Mouse (Mus musculus): Measurements from ENCODE around the gene Osm.

The Osm gene

DNA sequence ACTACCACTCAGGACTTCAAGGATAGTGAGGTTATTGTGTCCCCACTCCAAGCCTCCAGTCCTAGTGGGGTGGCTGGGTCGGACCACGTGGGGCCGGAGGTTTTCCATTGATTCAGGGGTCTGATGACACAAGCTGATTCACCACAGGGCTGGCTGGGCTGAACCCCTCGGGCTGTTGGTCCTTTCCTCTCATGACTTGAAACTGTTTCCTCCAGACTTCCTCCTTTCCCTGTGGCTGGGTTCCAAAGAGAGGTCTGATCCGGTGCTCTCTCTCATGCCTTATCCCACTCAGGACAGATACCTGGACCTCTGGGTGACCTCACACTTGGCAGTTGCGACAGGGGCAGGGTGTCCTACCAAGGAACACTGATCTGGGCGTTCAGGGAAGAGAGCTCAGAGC, 3.9 kb downstream of the Osm start:
- DNase-seq: no peak

DNA sequence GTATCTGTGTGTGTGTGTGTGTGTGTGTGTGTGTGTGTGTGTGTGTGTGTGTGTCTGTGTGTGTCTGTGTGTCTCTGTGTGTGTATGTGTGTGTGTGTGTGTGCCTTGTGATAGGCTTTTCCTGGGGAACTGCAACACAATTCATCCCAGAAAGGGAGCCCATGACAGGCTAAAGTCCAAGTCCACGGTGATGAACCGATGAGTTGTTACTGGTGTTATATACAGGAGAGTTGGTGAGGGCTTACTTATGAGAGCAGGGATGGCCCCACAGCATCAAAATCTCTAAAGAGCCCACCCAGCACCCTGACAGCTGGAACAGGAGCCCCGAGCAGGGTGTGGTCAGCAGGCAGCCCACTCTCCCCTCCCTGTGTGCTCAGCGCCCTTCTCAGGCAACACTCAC, 5.0 kb downstream of the Osm start:
- no peak for DNase-seq

- DNase-seq: no peak
Measured at GRCm38 (mm10) chr11:4246126-4246525, 9.9 kb downstream of the Osm start.

- DNase-seq: no peak
Measured at GRCm38 (mm10) chr11:4246623-4247022, 10.4 kb downstream of the Osm start.

- no peak for DNase-seq
Measured at GRCm38 (mm10) chr11:4247201-4247959, 11.2 kb downstream of the Osm start.

GRCm38 (mm10) chr11:4249151-4249550, 12.9 kb downstream of the Osm start:
- DNase-seq: no peak

DNA sequence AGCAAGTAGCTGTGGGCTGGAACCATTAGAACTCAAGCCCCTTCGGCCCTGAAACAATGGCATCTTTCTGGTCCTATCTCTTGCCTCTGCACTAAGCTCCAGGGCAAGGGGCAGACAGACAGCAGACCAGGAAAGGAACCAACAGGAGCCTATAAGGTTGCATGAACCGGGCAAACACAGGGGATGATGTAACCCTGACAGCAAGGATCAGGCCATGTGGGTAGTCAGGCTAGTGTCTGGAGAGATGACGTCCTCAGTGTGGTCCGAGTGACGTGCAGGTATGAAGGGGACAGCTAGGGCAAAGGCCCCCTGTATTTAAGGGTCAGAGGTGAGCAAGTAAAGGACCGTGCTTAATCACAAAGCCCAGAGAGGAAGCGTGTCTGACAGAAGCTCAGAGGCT, 14.1 kb downstream of the Osm start:
- no peak for DNase-seq

- DNase-seq: no peak
Measured at GRCm38 (mm10) chr11:4251376-4251775, 15.2 kb downstream of the Osm start.

DNA sequence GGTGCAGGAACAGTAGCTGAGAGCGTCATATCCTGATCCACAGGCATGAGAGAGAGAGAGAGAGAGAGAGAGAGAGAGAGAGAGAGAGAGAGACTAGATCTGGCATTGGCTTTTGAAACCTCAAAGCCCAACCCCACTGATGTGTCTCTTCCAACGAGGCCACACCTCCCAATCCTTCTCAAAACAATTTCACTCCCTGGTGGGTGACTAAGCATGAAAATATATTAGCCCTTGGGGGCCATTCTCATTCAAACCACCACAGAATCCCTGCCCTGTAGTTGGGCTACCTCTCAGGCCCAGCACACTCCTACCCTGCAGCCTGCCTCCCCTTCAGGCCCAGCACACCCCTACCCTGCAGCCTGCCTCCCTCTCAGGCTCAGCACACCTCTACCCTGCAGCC, 16.7 kb downstream of the Osm start:
- DNase-seq: no peak

DNA sequence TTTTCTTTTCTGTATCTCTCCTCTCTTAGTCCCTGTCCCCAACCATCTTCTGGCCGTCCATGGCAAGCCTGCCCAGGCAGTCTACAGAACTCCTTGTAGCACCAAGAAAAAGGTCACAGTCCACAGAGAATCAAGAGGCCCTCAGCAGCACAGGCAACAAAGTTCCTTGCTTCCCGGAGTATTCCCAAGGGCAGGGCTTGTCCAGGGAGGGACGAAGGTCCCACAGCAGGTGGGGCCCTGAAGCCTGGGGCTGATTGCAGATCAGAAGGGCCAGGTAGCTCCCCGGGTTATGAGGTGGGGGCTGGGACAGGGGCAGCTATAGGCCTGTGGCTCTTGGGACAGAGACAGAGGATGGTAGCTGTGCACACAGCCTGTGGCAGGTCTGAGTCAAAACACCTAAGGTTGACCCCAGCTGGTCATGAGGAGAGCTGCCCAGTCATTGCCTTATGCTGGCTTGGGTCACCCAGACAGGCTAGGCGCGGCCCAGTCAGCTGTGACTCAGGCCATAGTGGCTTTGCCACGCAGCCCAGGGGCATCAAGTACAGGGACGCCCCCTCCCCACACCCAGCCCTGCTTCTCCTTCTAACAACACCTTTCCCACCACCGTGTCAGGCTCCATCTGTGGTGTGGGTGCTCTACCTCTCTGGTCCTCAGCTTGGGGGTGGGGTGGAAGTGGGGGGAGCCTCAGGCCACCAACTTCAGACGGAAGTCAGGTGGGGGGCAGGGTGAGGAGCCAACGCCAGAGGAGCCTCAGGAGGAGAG, 20.8 kb downstream of the Osm start, which contains the start of gene Lif:
Lif (plus strand) TSS at position 712 of the 762 bp plus-strand sequence.
- DNase-seq: no peak

GRCm38 (mm10) chr11:4257756-4258155, 21.5 kb downstream of the Osm start:
- no peak for DNase-seq

DNA sequence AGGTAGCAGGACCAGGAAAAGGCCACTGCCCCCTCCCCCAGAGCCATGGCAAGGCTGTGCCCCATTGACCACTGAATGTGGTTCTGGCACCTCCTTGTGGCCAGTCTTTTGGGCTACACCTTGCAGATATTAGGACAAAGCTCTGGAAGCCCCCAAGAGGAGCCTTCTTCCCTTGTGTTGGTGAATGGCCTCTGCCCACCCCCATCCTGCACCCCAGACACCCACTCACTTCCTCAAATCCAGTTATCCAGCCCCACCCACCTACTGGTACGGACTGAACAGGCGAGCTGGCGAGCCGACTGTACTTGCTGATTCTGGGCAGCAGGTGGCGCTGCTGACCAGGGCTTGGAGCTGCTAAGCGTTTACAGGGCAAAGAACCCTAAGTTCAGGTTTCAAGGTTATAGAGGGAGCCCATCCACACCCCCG, 22.4 kb downstream of the Osm start:
- peak; percentile 81 for DNase-seq

DNA sequence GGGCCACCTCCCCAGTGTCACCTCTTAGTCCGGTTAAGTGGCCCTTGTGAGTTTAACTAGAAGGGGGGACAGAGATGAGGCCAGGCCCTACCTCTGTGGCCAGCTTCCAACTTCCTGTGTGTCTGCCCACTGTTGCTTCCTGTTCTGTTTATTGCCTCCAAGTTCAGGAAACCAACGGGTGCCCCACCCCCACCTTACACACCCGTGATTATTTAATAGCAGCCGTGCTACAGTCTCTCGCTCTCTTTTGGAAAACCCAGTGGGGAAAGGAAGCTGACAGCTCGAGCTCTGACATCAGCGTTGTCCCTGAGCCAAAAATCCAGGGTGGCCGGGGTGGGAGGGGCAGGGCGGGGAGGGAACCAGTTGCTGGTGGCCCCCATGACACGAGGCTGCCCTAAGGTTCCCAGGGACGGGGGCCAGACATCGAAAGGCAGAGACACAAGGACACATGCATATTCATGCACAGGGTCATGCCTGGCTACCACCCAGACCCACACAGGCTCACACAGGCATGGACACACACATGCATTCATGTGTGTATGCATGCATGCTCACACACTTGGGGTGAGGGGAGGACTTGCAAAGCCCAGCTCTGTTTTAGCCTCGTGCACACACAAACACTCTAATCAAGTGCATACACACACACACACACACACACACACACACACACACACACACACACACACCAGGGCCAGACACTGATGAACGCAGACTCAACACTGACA, 24.4 kb downstream of the Osm start:
- DNase-seq: peak; percentile 40

DNA sequence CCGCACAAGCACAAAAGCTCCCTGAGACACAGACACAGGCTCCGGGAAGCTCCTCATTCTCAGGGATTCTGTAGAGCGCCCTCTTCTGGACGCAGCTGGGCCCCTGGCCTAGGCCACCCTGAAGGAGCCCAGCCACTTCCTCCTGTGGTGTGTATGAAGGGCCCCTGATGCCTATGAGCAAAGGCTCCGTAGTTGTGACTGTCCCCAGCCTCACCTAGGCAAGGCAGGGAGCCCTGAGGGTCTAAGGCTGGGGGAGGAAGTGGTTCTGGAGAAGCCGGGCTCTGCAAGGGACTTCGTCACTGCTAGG, 24.9 kb downstream of the Osm start:
- DNase-seq: peak; percentile 71

GRCm38 (mm10) chr11:4261969-4262368, 25.7 kb downstream of the Osm start:
- DNase-seq: peak; percentile 78

GRCm38 (mm10) chr11:4262847-4263246, 26.6 kb downstream of the Osm start:
- peak; percentile 26 for DNase-seq

- no peak for DNase-seq
Measured at GRCm38 (mm10) chr11:4263296-4263695, 27.1 kb downstream of the Osm start.

GRCm38 (mm10) chr11:4264066-4264465, 27.8 kb downstream of the Osm start:
- no peak for DNase-seq

DNA sequence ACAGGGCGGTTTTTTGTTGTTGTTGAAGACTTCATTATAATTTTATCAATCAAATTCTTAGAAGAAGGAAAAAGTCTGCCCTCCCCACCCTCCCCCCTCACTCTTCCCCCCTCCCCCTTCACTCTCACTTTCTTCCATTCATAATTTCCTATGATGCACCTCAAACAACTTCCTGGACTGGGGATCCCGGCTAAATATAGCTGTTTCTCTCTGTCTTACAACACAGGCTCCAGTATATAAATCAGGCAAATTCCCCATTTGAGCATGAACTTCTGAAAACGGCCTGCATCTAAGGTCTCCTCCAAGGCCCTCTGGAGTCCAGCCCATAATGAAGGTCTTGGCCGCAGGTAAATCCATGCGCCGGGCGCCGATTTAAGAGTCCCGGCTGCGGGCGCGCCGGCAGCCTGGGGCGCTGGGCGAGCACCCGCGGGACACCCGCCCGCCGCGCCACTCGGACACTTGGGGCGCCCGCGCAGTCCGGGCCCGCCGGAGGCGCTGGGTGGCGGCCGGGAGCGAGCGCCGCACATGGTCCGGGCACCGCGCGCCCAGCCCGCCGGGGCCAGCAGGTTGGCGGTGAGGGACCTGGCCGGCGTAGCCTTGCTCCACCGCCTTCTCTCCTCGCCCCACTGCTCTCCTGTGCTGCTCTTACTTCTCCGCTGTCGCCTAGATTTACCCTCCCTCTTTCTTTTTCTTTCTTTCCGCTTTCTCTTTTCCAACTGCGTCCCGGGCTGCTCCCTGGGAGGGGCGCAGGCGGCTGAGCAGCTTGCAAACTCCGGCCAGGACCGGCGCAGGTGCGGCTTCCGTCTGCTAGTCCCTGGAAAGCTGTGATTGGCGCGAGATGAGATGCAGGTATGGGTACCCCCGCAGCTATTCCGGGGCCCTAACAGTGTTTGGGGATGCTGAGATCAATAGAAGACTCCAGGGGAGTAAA, 30.3 kb downstream of the Osm start:
- DNase-seq: peak; percentile 55

DNA sequence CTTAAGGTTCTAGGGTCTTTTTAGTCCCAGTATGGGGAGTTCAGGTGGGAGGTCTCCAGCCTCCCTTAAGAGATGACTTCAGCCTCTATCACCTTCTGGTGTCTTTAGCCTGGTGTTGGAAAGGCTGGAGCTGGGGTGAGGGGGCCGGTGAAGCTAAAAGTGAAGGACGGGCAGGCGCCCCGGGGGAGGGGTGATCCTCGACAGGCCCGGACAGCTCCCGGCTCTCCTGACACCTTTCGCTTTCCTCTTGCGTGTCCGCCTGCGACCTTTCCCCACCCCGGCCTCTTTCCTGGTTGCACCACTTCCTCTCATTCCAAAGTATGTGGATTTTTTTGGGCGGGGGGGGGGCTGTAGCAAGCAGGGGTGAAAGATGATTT, 31.0 kb downstream of the Osm start:
- no peak for DNase-seq

DNA sequence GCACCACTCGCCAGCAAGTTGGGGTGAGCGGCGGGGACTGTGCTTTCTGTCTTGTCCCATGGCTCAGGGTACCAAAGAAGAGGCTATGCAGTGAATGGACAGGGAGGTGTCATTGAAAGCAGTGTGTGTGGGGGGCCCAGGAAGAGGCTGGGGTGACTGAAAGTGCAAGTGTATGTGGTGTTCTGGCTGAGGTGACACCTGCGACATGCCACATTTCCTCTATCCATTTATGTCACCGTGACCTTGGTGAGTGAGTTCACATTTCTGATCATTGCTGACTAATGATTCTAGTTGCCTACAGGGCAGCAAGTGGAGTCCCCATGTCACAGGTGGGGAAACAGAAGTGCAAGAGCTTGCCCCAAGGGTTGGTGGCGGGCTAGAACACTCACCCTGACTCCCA, 32.3 kb downstream of the Osm start:
- no peak for DNase-seq

GRCm38 (mm10) chr11:4270744-4271459, 34.7 kb downstream of the Osm start:
- DNase-seq: peak; percentile 57
